Mouse (Mus musculus) G1E (cell line): ENCODE measurements around the gene Myh10.
A peak's percentile ranks its signal among the peaks of the same experiment; 100 is the strongest.

Experiments used
- CTCF ChIP-seq: IDR thresholded peaks from 2 replicates; pipeline ENCODE4 v1.5.1; 2012; ENCODE audit warnings: low read depth, low read length, inconsistent platforms, mixed read lengths
- GATA1 ChIP-seq: IDR thresholded peaks from 2 replicates; pipeline ENCODE4 v1.6.1; 2012; ENCODE audit warnings: borderline replicate concordance, low read length, inconsistent platforms, mixed read lengths
- POLR2AphosphoS5 ChIP-seq: IDR thresholded peaks from 2 replicates; pipeline ENCODE4 v1.6.1; 2012; ENCODE audit warnings: low read depth, low read length, inconsistent platforms; ENCODE audit not compliant: insufficient replicate concordance
- TAL1 ChIP-seq: conservative IDR thresholded peaks from 2 replicates; pipeline ENCODE4 v1.6.1; 2012; ENCODE audit warnings: low read depth, low read length, inconsistent platforms, mixed read lengths

DNA sequence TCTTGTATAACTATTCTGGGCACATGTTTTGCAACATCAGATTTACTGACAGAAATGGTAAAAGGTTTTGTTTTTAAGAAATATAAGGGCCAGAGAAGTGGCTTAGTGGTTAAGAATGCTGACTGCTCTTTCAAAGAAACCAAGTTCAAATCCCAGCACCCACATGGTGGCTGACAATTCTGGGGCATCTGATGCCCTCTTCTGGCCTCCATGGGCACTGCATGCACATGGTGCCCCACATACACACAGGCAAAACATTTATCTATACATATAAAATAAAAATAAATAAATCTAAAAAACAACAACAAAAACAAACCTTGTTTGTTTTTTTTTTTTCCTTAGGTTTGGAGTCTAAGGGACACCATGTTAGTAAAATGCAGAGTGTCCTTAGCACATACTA, 32.8 kb downstream of the Myh10 start:
- TF ChIP-seq GATA1 (no peak), TAL1 (no peak), CTCF (0 out of 2 replicates have a peak, but pooled peaks have one; percentile 7), POLR2AphosphoS5 (no peak)
